Mouse (Mus musculus): Measurements from ENCODE around the gene Klhdc8b. TPM values are rescaled to one million over a fixed set of nuclear protein-coding genes. Genes with fewer than 3 reads are reported as not detected.

Klhdc8b gene
- total RNA-seq, 4 experiments from 2014 or later, result 1.3 to 2.7 (median 2.2) TPM

DNA sequence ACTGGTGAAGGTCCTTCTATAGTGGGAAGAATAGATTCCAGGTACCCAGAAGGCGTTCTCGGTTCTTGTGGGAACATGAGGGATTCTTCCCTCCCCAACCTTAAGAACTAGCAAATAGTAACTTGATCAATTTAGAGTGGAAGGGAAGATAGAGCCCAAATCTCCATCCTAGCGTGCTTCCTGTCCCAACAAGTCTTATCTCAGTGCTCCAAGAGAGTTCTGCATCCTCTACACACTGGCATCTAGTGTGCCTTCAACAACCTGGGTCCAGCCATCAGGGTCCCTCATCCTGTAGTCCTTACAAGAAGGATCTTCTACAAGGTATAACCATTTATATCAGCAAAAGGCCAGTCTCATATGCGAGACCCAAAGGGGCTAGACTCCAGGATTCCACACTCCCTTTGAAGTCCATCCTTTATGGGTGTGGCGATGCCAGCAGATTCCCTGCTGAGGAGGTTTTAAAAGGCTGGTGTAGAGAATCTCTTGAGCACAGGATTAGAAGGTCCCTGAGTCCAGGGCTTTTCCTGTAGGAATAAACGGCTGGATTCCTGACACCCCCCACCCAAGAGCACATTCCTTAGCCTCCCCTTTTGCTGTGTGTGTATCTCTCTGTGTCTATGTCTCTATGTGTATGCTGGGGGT lies 9.7 kb downstream of the Klhdc8b start:
- no peak for DNase-seq (ENCODE audit: low spot score in 2 of 2)

DNA sequence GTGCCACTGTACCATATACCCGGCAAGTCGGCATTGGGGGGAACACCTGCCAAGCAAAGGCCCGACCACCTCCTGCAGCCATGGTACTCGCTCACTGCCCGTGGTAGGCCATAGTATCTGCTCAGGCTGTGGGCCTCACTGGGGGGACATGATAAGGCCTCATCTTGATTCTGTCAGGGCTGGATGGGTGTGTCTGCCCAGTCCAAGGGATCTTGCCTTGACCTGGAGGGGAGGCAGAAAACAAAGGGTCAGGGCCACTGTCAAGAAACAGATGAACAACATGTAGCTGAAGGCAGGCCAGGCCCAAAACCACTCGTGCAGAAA lies 10.2 kb downstream of the Klhdc8b start:
- no peak for DNase-seq (ENCODE audit: low spot score in 2 of 2)

DNA sequence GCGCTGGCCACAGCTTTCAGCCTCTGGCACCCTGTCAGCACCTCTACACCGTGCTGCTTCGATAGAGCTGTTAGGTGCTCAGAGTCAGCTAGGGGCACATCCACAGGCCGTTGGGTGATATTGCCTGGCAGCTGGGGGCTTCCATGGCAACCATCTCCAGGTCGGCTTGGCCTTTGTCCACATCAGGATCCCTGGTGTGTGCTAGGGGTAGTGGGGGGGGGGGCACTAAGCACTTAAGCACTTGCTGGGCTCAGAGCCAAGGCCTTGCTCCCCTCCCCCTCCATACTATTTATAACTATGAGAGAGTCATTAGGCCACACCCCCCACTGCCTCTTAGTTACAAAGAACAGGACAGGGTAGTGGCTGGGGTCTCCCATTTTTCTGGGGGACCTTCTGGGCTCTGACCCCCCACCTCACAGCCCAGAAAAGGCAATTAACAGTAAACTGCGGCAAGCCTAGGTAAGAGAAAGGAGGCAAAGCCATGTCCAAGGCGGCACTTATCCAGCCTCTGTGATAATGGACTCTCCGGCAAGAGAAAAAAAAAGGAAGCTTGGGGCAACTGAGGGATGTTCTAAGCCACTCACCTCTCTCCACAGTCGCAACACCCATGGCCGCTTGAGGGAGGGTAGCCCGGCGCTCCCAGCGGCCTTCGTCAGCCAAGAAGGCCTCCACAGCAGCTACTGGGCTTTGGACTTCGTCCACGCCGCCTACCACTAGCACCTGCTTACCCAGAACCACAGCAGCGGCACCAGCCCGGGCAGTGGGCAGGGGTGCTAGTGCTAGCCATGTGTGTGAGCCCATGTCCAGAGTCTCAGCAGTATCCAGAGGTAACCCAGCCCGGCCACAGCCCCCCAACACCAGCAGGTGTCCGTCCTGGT lies 10.8 kb downstream of the Klhdc8b start:
- DNase-seq (ENCODE audit: low spot score in 2 of 2), result no peak

DNA sequence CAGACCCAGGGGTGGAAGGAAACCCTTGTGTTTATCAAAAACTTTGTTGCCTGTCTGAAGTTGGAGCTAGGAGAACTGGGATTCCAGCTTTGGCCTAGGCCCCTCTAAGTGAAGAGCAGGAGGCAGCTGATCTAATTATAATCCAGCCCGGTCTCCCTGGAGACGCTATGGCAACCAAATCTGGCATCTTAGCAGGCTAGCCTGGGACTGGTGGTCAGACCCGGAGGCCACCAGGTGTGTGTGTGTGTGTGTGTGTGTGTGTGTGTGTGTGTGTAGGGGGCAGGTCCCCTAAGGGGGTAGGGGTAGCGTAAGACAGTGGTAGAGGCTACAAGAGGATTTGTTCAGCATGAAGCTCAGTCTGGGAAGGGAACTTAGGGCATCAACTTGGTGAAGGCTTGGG lies 11.5 kb downstream of the Klhdc8b start:
- DNase-seq (ENCODE audit: low spot score in 2 of 2), result no peak

DNA sequence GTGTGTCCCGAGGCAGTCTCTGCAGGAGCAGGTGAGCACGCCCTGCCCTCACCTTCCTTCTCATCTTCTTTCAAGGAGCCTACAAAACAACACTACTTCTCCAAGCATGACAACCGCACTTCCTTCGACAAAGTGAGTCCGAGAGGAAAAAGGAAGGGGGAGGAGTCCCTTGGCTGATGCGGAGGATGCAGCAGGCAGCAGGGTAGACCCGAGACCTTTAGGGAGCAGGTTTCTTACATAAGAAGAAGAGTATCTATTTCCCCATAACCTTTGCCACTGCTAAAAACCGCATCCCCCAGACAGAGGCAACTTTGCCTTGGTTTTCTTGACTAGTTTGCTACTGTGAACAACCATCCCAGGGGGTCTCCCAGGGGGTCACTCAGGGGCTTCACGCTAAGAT lies 16.3 kb downstream of the Klhdc8b start:
- DNase-seq (ENCODE audit: low spot score in 2 of 2), result no peak

DNA sequence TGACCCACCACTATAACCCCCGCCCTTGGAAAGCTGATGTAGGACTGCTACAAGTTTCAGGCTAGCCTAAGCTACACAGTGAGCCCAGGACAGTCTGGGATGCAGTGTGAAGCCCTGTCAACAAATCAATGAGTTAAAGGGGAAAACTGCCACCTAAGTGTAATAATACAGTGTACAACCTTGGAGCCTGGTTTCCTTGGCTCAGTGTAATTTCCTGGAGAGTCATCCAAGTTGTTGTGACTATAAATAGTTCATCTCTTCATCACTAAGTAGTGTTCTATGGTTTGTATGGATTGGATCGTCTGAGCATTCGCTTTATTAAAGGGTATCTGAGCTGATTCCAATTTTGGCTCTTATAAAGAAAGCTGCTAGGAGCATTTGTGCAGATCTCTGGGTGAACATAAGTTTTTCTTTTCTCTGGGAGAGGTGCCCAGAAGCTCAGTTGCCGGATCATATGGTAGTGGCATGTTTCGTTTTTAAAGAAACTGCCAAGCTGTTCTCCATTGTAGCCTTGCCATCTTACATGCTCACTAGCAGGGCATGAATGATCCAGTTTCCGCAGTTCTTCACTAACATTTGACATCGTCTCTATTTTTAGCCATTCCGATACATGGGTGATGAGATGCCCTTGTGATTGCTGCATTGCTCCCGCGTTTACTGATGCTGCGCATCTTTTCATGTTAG lies 20.0 kb downstream of the Klhdc8b start:
- DNase-seq (ENCODE audit: low spot score in 2 of 2), result no peak

DNA sequence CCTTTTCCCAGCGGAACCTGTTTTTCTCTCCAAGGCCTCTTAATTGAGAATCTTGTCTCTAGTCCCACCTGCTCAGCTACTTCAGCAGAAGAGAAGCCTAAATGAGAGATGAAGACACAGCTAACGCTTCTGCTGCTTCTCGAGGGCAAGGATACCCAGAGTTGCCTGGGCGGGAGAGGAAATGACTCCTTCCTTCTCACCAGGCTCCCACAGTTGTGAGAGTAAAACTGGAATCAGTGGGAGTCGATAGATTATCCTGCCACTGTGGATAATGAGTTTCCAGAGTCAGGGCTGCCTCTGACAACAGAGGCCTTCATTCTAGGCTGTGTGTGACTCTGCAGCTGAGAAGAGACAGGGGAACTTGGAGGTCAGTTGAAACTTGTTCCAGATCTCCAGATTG lies 20.9 kb downstream of the Klhdc8b start:
- no peak for DNase-seq (ENCODE audit: low spot score in 2 of 2)

DNA sequence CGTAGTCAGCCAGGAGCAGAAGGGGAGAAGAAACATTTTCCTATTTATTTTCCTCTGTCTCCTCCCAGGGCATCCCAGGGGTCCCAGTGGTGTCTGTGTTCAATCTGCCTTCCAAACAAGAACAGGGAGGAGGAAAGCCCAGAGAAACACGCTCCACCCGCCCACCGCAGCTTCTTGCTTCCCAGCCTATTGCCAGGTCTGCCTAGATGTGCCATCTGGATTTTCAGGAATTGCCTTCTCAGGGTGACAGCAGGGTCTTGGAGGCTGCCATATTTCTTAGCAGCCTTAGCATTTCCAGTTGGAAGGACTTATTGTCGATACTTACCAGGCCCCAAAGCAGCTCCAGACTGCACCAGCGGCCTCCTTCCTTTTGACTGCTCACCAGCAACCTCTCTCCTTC lies 22.2 kb downstream of the Klhdc8b start:
- no peak for DNase-seq (ENCODE audit: low spot score in 2 of 2)

DNA sequence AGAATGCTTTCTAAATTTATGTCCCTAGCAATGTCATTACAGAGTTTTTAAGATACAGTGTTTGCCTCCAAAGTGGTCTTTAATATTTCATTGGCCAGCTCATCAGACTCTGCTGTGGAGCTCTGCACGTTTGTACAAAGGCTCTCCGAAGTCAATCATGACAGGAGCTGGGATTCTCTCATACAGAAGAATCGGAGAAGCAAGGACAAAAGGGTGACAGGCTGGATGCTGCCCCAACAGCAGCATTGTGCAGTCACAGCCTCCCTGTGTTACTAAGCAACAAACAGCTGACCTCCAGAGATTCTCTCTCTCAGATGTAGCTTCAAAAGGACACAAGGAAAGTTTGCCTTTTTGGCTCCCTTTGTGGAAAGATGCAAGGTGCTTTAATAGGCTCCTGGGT lies 25.2 kb downstream of the Klhdc8b start, which contains the start of gene BC048562:
BC048562 (plus strand) TSS at position 301 of the 400 bp plus-strand sequence.
- no peak for DNase-seq (ENCODE audit: low spot score in 2 of 2)

DNA sequence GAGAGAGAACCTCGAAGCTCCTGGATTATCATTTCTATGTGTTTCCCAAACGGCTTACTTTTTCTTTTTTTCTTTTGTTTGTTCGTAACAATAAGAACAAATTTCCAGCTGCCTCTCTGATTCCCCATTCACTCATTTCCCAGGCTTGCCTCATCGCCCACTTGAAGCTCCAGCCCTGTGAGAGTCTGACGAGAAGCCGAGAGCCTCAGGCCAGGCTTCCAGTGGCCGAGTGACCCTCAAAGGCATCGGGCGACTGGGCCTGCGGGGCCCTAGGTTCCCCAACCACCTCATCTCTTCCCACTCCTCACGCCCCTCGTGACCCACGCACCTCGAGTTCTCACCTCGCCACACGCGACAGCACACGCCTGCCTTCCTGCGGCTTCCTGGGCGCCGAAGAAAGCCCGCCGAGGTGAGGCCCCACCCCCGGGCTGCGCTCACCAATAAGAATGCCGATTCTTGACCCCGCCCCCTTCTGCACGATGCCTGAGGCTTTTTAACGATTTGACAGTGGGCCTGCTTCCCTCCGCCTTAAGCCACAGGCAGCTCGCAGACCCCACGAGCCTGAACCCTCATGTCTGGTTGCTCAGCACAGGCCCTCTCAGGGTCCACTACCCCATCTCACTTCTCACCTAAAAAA lies 29.8 kb downstream of the Klhdc8b start:
- DNase-seq (ENCODE audit: low spot score in 2 of 2), result no peak

DNA sequence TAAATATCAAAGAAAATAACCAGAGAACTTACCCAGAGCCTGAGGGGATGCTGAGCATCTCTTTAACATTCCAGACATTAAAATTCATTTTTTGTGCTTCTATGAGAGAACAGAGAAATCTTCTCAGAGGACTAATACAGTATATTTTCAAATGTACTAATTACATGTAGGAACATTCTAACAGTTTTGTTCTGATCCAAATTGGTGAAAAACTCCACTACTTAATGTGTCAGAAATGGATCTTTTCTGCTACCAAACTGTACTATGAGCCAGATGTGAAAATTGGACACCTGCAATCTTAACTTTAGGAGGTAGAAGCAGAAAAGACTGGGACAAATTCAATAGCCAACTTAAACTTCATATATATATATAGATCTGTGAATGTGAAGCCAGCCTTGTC lies 33.0 kb downstream of the Klhdc8b start, which contains the start of gene Ccdc36:
Ccdc36 (minus strand) TSS at position 101 of the 400 bp plus-strand sequence.
- no peak for DNase-seq (ENCODE audit: low spot score in 2 of 2)

DNA sequence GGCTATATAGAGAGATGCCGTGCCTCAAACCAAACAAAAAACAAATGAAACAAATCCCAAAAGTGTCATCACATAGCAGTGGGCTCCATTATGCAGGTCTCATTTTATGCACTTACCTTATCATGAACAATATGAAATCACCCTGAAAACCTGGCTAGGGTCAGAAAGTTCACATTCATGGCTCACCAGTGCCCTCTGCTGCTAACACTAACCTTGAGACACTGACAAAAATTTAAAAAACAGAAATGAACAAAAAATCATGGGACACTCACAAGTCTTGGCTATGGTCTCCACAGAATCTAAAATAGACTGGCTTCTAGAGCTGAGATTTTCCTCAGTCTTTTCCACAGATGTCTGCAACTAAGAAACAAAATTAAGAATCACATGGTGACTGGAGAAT lies 49.2 kb downstream of the Klhdc8b start:
- no peak for DNase-seq (ENCODE audit: low spot score in 2 of 2)

DNA sequence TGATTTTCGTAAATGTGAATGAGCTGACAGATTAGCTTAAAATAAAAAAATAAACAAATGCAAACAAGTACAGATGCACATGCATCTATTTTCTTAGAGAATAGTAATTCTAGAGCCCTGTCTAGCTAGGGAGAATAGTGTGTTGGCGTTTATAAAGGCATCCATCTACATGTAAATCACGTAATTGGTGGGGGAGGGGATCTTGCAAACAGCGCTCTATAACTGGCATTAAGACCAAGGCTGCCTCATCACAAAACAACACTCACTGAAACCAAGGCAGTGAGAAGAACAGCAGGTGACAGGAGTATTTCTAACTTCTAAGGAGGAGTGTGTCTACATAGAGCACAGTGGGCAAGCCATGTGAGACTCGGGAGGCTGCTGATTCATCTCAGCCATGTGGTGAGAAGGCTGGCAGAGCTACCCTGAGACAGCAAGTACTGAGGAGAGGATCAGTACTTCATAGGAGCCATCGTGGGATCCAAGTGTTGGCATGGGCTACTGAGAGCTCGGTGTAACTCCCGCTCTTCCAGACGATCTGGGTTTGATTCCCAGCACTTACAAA lies 49.9 kb downstream of the Klhdc8b start:
- DNase-seq (ENCODE audit: low spot score in 2 of 2), result no peak

DNA sequence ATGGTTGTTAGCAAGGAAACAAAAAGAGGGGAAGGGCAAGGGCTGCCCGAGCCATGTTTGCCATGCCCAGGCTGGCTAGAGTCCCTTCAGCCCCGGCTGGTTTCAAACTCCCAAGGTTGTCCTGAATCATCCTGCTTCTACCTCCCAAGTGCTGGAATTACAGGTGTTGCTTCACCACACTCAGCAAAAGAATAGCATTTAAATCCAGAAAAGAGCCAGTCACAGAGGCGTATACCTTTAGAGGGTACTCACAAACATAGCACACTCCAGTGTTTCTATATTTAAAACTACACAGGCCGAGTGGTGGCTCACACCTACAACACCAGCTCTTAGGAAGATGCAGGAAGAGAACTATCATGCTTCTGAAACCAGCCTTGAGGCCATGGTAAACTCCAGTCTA lies 51.8 kb downstream of the Klhdc8b start:
- DNase-seq (ENCODE audit: low spot score in 2 of 2), result no peak

DNA sequence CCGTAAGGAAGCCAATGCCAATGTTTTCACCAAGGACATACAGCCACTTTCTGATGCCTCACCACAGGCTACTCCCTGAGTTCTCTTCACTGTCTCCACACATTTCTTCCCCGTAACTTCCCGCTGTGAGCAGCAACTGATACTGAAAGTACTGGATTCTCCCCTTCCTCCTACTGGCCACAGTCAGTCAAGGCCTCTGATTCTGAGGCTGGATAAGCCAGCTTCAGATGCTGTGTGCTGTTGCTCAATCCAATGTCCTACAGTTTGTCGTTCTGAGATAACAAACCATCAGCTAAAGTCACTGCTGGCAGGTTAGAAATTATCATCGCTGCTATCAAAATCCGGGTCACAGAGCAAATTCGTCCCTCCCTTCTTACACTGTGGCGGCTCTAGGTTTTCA lies 56.9 kb downstream of the Klhdc8b start:
- DNase-seq (ENCODE audit: low spot score in 2 of 2), result no peak

DNA sequence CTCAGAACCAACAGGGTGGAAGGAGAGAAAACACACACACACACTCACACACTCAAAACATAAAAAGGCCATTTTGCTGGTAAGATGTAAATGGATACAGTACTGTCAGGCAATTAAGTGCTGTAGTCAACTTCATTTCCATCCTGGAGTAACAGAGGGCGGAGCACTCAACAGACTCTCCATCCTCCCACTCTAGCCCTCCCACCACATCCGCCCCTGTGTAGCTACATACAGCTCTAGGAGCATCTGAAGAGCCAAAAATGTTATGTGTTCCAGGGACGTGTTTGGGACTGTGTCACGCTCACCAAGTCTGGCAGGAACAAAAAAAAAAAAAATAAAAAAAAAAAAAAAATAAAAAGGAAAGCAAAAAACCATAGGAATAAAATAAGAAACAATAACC lies 58.3 kb downstream of the Klhdc8b start:
- no peak for DNase-seq (ENCODE audit: low spot score in 2 of 2)

DNA sequence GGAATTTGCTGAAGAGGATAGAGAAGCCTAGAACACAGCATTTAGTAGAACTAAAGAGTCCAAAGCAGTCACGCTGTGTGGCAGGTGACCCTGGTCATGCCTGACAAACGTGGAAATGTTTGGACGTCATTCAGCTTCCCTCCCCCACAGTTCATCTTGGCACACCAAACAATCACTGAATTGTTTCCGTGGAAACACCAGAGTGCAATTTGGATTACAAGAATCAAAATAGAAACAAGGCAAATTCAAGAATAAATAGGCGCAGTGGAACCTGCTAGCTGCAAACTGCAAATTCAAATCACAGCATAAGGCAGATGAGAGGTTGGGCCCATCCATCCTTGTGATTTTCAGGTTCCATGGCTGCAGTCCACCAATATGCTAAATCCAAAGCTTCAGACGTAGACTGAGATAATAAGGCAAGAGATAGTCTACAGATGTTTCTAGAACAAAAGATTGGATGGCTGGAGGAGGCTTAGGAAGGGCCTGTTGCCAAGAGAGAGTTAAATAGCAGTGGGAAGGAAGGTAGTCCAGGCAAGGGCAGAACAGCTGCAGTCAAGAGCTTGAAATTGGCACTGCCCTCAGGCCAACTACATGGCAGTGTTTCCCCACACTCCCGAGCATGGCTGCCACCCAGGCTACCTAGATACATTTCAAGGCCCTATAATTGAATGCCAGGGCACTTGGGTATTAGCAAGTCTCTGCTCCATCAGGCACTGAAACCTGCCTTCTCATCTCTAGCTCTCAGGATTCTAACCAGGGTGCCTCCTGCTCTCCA lies 60.0 kb downstream of the Klhdc8b start:
- DNase-seq (ENCODE audit: low spot score in 2 of 2), result peak; percentile 46 to 70

DNA sequence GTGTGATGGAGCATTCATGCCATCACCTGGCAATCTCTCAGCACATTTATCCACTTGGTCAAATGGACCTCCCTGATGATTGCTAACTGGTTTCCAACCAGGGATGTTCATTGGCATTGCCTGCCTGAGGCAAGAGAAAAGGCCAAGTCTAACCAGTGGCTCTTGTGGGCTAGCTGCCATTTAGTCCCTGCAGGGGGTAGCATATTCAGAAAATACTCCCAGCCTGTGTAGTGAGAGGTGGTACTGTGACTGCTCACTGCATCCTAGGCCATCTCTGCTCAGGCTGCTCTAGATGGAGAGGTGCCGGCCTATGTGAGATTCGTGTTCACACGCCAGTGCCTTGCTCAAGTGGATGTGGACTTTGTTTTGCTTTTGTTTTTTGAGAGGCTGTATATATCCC lies 63.1 kb downstream of the Klhdc8b start:
- DNase-seq (ENCODE audit: low spot score in 2 of 2), result no peak

All from gastrocnemius, adult 8-10 months (tissue).